Mouse (Mus musculus) cerebellum, adult (tissue): Measurements from ENCODE around the gene Uhrf2.
"Not testable (repeated sequence)": the region's sequence is repeated elsewhere in the genome, so short reads cannot be mapped to it uniquely, and the experiment has no call there.

Source experiments
- ATAC-seq: cut with Nextera tagmentation; 2 replicates; pipeline ENCODE4 v1.9.2; 2017; ENCODE audit warnings: mild to moderate bottlenecking, moderate library complexity, mixed read lengths; ENCODE audit not compliant: insufficient number of reproducible peaks, low FRiP score, low TSS enrichment

The Uhrf2 gene

GRCm38 (mm10) chr19:30029894-30030635 is at the start of gene Uhrf2:
Uhrf2 (plus strand) TSS chr19:30030513.
- ATAC-seq = peak; percentile 94

- ATAC-seq = no peak
Measured at GRCm38 (mm10) chr19:29984208-29985005, 45.9 kb upstream of the Uhrf2 start.

- no peak for ATAC-seq
Measured at GRCm38 (mm10) chr19:29986464-29987091, 43.7 kb upstream of the Uhrf2 start.

- no peak for ATAC-seq
Measured at GRCm38 (mm10) chr19:30000406-30001365, 29.6 kb upstream of the Uhrf2 start.

- no peak for ATAC-seq
Measured at GRCm38 (mm10) chr19:30001550-30001949, 28.8 kb upstream of the Uhrf2 start.

- ATAC-seq = no peak
Measured at GRCm38 (mm10) chr19:30003621-30004020, 26.7 kb upstream of the Uhrf2 start, which contains the start of gene Trpd52l3. Trpd52l3 (plus strand) TSS chr19:30003790.

GRCm38 (mm10) chr19:30006371-30006770 is 23.9 kb upstream of the Uhrf2 start:
- no peak for ATAC-seq

- ATAC-seq = no peak
Measured at GRCm38 (mm10) chr19:30010520-30011296, 19.6 kb upstream of the Uhrf2 start.

- ATAC-seq = no peak
Measured at GRCm38 (mm10) chr19:30014331-30014730, 16.0 kb upstream of the Uhrf2 start.

GRCm38 (mm10) chr19:30016156-30016555 is 14.2 kb upstream of the Uhrf2 start:
- no peak for ATAC-seq

- not testable (repeated sequence) for ATAC-seq
Measured at GRCm38 (mm10) chr19:30023419-30023818, 6.9 kb upstream of the Uhrf2 start.

- ATAC-seq = no peak
Measured at GRCm38 (mm10) chr19:30029002-30029710, 1.2 kb upstream of the Uhrf2 start.

GRCm38 (mm10) chr19:30030636-30031467 is 539 bp downstream of the Uhrf2 start:
- peak; percentile 22 for ATAC-seq

- ATAC-seq = no peak
Measured at GRCm38 (mm10) chr19:30031468-30031931, 1.2 kb downstream of the Uhrf2 start.

GRCm38 (mm10) chr19:30032206-30032605 is 1.9 kb downstream of the Uhrf2 start:
- no peak for ATAC-seq

- no peak for ATAC-seq
Measured at GRCm38 (mm10) chr19:30035361-30035760, 5.0 kb downstream of the Uhrf2 start.

GRCm38 (mm10) chr19:30043691-30044090 is 13.4 kb downstream of the Uhrf2 start:
- no peak for ATAC-seq

- no peak for ATAC-seq
Measured at GRCm38 (mm10) chr19:30044630-30045029, 14.3 kb downstream of the Uhrf2 start.
